Mouse (Mus musculus): ENCODE data around the gene Mark3.

Mark3 gene

DNA sequence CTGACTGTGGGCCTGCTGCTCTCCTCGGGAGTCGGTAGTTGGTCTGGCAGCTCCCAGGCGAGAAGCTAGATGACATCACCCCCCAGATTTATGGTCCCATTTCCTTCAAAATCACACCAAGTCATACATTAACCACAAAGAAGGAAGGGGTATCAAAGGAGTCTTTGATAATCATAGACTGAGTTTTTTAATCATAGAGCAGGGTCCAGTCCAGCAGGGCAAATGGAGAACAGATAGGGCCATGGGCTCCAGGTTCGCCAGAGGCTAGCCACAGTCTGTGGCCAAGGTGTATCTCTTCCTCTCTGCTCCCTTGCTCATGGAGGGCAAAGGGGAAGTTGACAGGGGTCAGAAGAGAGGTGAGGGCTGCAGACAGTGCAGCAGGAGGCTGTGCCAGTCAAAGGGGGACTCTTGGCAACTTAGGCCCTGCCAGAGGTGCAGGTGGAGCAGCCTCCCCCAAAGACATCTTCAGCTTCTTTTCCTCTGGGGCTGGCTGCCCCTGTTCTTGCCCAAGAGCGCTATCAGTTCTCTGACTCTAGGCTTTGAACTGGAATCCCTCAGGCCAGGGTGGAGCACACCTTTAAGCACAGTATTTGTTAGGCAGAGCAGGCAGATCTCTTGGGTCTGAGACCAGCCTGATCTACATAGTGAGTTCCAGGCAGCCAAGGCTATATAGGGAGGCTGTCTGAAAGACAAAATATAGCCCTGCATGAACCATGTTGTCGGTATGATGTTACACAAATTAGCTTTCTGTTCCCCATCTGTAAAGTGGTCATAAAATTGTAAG, 101.7 kb downstream of the Mark3 start:
- DNase-seq (ENCODE audit: low spot score in 2 of 2), result no peak

DNA sequence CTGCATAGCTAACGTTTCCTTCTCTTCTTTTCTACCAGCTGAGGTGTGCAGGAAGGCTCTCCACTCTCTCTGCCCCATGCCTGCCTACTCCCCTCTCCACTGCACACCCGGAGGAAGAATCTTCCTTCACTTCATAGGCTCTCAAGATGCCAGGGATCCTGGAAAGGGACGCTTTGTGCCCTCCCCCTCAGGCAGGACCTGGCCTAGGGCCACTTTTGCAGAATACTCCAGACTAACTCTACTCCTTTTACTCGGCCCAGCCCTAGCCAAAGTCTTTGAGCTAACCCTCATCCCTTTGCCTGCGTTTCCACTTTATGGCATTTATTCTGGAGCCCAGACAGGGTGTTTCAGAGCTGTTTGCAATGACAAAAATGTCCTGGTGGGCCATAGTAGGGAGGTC, 103.1 kb downstream of the Mark3 start:
- no peak for DNase-seq (ENCODE audit: low spot score in 2 of 2)

DNA sequence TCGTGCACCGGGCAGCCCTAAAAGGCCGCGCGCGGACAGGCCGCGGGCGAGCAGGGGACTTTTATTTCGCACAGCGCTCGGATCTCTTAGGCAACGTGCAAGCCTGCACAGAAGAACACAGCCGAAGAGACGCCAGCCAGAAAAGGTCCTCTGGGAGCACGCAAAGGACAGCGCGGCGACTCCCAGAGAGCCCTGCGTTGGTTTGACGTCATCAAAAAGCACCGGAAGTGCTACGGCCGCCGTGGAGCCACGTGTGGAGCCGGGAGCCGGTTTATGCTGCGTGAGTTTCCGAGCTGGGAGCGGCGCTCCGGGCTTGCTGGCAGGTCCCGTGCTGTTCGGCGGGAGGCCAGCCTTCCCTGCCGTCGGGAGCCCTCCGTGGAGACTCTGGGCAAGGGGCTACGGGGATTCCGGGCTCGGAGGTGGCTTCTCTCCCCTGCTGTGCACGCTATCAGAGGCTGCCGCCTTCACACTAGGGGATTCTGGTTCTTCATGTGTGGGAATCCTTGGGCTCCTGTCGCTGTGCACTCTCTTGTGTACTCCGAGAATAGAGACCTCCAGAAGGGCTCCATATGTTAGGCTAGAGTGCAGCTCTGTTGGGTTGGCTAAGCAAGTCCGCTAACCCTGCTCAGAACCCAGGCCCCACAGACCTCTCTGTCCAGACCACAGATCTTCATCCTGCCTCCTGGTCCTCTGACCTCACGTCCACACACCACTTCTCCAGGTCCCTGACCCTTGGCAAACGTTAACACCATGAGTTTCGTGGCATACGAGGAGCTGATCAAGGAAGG, 103.8 kb downstream of the Mark3 start, which contains the start of gene Trmt61a:
Gene Trmt61a (plus strand): TSS at position 224 of the 788 bp plus-strand sequence.
- DNase-seq (ENCODE audit: low spot score in 2 of 2), result peak; percentile 80 to 90

DNA sequence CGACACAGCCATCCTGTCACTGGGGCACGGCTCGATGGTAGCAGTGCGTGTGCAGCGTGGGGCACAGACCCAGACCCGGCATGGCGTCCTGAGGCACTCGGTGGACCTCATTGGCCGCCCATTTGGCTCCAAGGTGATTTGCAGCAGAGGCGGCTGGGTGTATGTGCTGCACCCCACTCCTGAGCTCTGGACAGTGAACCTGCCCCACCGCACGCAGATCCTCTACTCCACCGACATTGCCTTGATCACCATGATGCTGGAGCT, 104.3 kb downstream of the Mark3 start:
- DNase-seq (ENCODE audit: low spot score in 2 of 2), result no peak

DNA sequence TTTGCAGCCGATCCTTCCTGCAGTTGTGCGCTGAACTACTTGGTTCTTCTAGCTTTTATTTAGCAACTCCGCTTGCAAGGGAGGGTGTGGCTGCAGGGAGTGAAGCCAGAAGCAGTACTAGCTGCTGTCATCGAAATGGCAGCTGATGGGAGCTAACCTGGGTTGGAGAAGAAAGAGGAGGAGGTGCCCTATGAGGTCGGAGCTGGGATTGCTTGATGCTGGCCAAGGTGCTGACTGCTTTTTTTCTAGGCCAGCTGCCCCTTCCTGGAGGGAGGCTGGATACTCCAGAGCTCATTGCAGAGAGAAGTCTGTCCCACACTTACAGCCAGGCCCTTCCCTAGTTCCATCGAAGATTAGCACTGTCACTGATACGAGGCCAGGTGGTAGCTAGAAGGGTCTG, 104.7 kb downstream of the Mark3 start:
- DNase-seq (ENCODE audit: low spot score in 2 of 2), result no peak

DNA sequence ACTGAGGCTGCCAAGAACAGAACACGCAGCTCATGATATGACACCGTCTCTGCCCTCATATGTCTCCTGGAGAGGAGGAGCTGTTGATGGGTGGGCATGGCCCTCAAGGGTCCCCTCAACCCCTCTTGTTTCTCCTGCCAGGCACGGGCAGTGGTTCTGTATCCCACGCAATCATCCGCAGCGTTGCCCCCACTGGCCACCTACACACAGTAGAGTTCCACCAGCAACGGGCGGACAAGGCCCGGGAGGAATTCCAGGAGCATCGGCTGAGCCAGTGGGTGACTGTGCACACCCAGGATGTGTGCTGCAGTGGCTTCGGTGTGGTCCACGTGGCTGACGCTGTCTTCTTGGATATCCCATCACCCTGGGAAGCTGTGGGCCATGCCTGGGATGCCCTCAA, 106.3 kb downstream of the Mark3 start:
- DNase-seq (ENCODE audit: low spot score in 2 of 2), result no peak

DNA sequence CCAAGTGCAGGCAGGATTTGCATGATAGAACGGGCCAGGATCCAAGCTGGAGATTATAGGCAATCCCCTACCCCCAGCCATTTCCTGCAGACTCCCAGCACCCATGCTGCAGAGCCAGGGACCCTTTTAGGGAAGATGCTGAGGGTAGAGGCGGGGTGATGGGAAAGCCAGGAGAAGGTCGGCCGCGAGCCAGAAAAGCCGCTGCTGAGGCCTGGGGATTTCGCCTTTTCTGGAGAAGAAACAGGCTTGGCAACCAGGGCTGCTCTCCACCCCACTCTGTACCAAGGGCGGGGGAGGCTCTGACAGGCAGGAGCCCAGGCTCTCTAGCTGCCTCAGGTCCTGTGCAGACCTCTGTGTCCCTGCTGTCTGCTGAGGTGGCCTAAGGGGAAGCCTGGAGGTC, 107.0 kb downstream of the Mark3 start:
- DNase-seq (ENCODE audit: low spot score in 2 of 2), result no peak

DNA sequence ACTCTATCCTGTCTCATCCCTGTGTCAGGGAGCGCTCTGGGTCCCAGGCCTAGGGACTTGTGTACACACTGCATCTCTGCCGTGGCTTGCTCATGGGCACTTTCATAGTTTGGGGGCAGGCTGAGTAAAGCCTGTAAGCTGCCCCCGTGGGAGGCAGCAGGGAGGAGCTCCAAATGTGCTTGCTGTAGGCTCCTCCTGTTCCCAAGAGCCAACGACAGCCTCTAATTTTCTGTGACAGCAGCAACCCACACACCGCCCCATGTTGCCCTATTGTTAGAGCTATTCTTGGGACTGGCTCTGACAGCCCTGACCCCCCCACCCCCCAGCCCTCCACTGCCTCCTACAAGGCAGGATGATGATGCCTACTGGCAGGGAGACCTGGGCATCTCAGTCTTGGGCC, 107.7 kb downstream of the Mark3 start:
- no peak for DNase-seq (ENCODE audit: low spot score in 2 of 2)

DNA sequence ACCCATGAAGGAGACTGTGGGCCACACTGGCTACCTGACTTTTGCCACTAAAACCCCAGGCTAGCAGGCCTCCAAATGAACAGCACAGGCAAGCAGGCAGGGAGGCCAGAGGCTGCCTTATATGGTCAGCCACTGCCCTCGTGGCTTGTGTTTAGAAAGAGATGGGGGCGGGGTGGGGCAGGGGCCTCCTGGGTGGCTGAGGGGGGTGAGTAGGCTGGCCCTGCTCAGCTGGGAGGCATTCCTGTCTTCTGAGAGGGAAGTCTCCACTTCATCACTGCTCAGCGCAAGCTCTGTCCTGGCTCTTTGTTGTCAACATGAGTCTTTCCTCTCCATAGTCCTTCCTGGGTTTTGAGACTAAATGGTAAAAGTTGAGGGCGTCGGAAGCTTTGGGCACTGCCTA, 108.5 kb downstream of the Mark3 start:
- DNase-seq (ENCODE audit: low spot score in 2 of 2), result no peak

DNA sequence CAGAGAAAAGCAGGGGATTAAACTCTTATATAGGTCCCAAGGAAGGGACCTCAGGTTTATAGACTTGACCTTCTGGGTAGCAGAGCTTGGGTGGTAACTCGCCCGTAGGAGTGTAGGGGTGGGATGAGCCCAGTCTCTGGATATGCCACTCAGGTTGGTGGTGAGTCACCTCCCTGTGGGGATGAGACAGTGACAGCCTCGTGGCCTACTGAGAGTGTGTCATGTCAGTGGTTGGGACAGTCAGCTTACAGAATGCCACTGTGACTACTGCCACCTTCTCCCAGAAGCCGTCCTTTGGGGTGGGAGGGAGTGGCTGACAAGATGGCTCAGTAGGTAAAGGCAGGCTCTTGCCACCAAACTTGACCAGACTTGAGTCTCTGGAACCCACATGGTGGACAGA, 112.1 kb downstream of the Mark3 start:
- DNase-seq (ENCODE audit: low spot score in 2 of 2), result no peak

DNA sequence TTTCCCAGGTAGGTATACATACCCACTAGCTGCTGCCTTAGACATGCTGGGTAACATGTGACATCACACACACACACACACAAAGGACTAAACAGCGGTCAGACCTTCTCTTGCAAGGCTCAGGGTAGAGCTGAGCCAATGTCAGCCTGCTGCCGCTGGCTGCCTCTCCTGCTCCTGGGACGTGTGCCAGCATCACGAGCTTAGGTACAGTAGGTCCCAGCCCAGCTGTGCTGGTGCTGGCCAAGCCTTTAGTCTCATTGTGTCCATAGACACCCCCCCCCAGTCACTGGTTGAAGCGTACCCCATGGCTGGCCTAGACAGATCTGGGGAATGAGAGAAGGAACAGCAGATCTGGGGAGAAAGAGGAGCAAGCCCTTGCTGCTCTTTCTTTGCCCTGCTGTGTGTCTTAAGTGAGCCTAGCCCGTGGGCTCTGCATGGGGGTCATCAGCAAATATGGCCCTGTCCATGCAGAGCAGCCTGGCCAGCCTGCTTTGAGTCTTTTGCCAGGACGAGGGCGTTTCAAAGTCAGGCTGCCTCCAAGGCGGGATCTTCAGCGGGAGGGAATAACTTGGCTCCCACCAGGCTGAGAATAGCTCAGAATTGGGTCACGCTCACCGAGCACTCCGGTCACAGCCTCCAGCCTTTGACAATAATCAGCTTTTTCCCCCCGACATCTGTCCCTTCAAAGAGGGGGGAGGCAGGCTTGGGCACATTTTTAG, 113.2 kb downstream of the Mark3 start:
- no peak for DNase-seq (ENCODE audit: low spot score in 2 of 2)

DNA sequence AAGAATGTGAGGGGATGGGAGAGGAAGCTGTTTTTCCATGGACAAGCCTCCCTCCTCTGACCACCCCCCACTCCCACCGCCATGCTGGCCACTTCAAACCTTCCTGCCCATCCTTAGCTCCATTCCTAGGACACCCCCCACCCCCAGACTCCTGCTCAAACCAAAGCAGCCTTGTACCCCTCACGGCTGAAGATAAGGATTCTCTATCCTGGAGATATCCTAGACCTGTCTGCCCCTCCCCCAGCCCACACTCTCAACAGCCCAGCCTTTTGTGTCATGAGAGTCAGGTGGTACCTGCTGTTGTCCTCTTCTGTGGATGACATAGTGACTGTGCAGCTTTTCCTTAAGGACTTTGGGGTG, 113.7 kb downstream of the Mark3 start:
- no peak for DNase-seq (ENCODE audit: low spot score in 2 of 2)

DNA sequence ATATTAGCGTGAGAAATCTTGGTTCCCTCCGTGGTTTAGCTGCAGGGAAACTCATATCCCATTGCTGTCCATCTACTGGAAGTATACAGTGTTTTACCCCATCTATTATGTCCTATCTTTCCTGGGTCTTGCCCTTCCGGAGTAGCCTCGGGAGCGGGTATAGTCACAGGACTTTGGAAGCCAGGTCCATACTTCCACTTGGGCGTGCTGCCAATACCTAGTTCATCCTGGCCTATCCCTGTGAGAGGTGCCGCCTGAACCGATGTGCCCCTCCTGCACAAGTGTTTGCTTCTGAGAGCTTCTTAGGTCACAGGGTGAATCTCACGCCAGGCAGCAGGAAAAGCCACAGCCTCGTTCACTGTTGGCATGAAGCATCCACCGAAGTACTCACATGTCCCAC, 115.1 kb downstream of the Mark3 start:
- DNase-seq (ENCODE audit: low spot score in 2 of 2), result no peak

DNA sequence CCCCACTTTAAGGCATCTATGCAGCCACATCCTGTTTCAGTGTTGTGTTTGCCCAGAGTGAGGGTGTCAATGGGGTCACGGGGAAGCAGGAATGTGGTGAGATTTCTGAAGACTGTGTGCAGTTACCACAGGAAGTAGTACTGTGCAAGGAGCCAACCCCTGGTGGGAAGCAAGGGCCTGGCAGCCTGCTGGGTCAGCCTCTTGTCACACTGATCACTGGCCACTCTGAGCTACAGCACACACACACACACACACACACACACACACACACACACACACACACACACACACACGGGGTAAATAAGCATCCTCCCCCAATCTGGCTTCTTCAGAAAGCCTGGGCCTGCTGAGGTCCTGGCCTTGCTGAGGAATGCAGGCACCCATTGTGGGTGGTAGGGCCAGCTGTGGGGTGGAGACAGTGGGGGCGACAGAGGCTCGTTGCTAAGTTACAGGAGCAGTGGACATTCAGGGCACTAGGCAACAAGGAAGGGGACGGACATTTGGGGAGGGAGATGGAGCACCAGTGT, 117.1 kb downstream of the Mark3 start:
- peak; percentile 57 to 63 for DNase-seq (ENCODE audit: low spot score in 2 of 2)

DNA sequence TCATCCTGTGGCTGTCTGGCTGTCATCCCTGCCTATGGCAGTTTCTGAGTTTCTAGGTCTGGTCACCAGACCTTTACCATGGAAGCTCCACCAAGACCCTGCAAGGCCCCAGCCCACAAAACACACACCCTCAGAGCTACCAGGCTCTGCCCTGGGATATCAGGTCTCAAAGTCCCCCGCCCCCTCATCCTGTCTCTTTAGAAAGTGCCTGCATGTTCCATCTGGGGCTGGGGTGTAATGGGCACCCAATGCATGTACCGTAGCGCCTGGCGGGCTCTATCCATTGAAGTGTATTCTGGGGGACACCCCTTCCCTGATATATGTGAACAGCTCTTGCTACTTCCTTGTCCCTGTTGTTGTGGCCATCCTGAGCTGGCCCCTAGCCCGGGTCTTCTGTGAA, 118.6 kb downstream of the Mark3 start:
- no peak for DNase-seq (ENCODE audit: low spot score in 2 of 2)

DNA sequence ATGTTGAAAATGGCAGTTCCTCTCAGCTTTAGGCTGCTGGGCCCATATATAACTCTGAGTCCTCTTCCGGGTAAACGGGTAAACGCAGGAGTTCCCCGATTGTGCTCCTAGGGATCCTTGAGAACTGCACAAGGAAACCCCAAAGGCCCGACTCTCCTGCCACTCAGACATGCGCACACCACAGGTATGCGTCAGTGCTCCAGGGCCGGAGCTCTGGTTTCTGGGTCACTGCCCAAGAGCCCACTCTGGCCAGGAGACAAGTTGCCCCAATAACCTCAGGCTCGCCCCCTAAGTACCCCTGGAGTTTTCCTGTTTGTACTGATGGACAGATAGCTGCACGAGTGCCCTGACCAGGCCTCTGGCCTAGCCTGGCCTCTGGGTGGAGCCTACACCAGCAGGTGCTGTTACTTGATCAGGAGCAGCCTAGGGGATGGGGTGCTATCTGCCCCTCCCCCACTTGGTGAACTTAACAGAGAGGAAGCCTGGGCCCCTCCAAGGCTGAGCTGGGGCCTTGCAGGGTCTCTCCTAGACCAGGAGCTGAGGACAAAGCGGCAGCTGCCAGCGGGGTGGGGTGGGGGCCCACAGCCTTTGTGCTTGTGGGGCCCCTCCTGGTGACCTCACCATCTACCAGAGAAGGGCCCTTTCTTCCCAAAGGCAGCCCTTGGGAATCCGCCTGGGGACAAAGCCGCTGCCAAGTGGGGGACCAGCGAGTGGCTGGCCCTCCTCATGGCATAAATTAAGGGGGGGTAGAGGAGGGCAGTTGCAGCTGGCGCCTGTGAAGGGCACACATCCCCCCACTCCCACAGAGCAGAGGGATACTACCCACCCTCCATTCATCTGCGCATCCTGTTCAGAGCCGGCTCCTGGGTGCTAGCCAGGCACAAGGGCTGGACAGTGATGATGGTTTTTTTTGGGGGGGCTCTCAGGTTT, 119.3 kb downstream of the Mark3 start:
- no peak for DNase-seq (ENCODE audit: low spot score in 2 of 2)

DNA sequence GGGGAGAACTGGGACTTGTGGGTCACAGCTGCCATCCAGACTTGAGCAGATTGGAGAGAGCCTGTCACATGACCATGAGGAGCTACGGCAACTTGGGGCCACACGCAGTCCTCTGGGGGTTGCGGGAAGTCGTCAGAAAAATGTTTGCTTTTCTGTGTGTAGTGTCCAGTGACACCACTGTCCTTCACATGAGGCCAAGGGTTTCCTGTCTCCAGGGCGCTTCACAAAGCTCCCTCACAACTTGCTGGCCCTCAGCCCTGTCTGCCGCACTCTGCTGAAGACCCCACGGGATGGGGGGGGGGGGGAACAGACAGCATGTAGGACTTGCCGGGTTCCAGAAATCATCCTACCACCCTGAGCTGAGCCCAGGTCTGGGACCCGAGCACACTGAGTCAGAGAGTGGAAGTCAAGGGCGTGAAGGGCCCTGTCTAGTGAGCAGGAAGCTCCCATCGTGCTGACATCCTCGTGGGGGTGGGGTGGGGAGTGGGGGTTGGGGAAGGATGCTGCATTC, 120.0 kb downstream of the Mark3 start:
- no peak for DNase-seq (ENCODE audit: low spot score in 2 of 2)

DNA sequence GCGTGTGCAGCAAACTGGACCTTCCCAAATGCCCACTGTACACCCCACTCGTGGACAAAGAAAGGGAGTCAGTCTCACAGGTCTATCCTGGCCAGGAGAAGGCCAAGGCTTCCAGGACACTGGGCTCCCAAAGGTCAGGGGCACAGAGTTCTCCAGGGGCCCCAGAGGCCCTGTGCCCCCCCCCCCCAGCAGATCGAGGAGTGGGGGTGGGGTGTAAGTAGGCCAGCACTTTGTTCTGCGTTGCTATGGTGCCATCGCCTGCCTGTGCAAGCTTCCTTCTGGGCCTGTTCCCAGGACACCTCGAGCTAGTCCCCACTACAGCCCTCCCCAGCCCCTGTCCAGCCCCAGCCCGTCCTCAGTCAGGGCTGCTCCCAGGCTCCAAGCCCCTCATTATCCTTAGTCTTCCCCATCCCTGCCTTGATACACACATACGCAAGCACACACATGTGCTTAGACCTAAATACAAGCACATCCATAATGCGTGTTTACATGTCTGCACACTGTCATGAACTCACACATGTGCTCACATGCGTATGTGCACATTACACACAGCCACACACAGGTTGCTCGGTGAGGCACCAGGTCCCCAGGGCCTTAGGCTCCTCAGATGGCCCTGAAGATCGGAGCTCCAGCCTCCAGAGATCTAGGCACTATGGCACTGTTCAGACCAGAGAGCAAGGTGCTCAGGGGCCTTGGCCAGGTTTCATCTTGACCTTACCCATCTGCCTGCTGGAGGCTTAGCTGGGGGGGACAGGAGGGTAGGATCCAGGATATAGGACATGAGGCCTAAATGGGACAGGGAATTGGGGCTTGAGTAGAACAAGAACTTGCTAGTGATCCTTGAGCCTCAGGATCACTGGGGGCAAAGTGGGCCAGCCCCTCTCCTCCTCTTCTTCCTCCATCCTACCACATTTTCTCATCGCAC, 120.8 kb downstream of the Mark3 start:
- no peak for DNase-seq (ENCODE audit: low spot score in 2 of 2)

DNA sequence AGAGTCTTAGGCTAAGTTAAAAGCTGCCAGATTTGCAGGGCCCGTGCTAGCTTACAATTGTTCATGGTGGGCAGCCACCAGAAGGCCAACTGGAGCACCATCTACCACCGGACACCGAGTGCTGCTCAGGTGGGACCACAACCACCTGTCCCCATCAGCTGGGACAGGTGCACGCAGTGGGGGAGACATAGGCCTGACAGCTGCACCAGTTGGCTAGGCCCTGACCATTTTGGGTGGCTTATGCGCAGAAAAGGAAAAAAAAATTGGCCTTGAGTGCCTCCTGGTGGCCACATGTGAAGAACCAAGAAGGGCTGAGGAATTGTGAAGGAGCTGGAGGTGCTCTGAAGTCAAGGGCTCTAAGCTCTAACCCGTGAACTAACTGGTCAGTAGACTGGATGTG, 121.9 kb downstream of the Mark3 start:
- peak; percentile 62 to 75 for DNase-seq (ENCODE audit: low spot score in 2 of 2)

DNA sequence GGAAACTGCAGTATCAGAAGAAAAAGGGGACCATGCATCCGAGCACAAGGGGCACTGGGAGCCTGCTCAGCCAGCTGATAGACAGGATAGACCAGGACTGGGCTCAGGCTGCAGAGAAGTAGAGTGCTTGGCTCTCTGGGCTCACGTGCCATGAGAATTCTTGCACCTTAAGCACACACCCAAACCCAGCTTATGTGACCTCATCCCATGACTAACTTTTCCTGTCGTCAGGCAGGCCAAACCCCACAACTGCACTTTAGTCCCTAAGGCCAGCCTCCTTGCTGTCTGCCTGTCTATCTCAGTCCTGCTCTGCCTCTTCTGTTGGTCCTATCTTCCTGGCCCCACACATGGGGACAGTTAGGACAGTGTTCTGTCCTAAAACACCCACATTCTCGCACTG, 123.4 kb downstream of the Mark3 start:
- no peak for DNase-seq (ENCODE audit: low spot score in 2 of 2)

Data from thymus, postnatal 10 days (tissue).